Mouse (Mus musculus) hindbrain, embryonic 12.5 days (tissue): ENCODE results near the gene Gm43302. TPM values are rescaled to one million over a fixed set of nuclear protein-coding genes. Genes with fewer than 3 reads are reported as not detected.

Source experiments
- ATAC-seq: fragments of 200-750 bp; cut with Nextera tagmentation; 2 replicates; pipeline ENCODE4 v1.8.0; 2017; ENCODE audit warnings: moderate TSS enrichment; ENCODE audit not compliant: low FRiP score
- H3K27ac ChIP-seq: fragments of 300-500 bp; sonication (generic); 2 replicates; pipeline ENCODE4 v1.5.1; 2016; ENCODE audit warnings: mild to moderate bottlenecking
- H3K27me3 ChIP-seq: fragments of 300-500 bp; sonication (generic); 2 replicates; pipeline ENCODE4 v1.6.1; 2016; ENCODE audit warnings: mild to moderate bottlenecking
- H3K36me3 ChIP-seq: fragments of 300-500 bp; sonication (generic); 2 replicates; pipeline ENCODE4 v1.6.1; 2016; ENCODE audit warnings: mild to moderate bottlenecking
- H3K4me1 ChIP-seq: fragments of 300-500 bp; sonication (generic); 2 replicates; pipeline ENCODE4 v1.6.1; 2016
- H3K4me2 ChIP-seq: fragments of 300-500 bp; sonication (generic); replicated peaks from 2 replicates; pipeline ENCODE4 v1.6.1; 2016; ENCODE audit warnings: mild to moderate bottlenecking
- H3K4me3 ChIP-seq: fragments of 300-500 bp; sonication (generic); 2 replicates; pipeline ENCODE4 v1.5.1; 2016; ENCODE audit warnings: mild to moderate bottlenecking
- H3K9ac ChIP-seq: fragments of 300-500 bp; sonication (generic); 2 replicates; pipeline ENCODE4 v1.6.1; 2016; ENCODE audit warnings: mild to moderate bottlenecking, moderate library complexity
- H3K9me3 ChIP-seq: fragments of 300-500 bp; sonication (generic); replicated peaks from 2 replicates; pipeline ENCODE4 v1.6.1; 2016; ENCODE audit warnings: mild to moderate bottlenecking
- polyA plus RNA-seq: library from polyadenylated mRNA; unstranded; fragments of >200 nt; fragmentation: Nextera tagmentation; extraction: Ambion mirVana; gene quantifications from 2 replicates; pipeline ENCODE4 v1.2.1, GENCODE M21; 2016

Gm43302 gene
- polyA plus RNA-seq, 1 experiment from 2014 or later: 0.08 TPM

GRCm38 (mm10) chr5:105181446-105181845 lies 112.0 kb downstream of the Gm43302 start:
- no peak for ATAC-seq
- no peak overlapping the region for H3K27ac ChIP-seq
- H3K4me2 ChIP-seq: no peak overlapping the region
- no peak overlapping the region for H3K9ac ChIP-seq
- H3K9me3 ChIP-seq: no peaks in the 10 kb centered on the region
- no peak overlapping the region for H3K4me3 ChIP-seq
- H3K36me3 ChIP-seq: no peaks in the 10 kb centered on the region
- H3K4me1 ChIP-seq: no peaks in the 10 kb centered on the region
- no peaks in the 10 kb centered on the region for H3K27me3 ChIP-seq

Other genes with a start within 250 kb of the Gm43302 start
- 1.4 and 1.6 TPM in 2 replicates for gene Gbp9, start 154.2 kb downstream of the Gm43302 start, polyA plus RNA-seq
- gene Gbp8, start 154.2 kb downstream of the Gm43302 start, polyA plus RNA-seq: 0.52 and 0.93 TPM in 2 replicates
- 0.66 and 1.0 TPM in 2 replicates for gene Gbp4, start 154.1 kb downstream of the Gm43302 start, polyA plus RNA-seq
- 0.40 and 0.61 TPM in 2 replicates for gene Gbp10, start 54.2 kb downstream of the Gm43302 start, polyA plus RNA-seq
- gene Gbp6, start within 50 bp of the Gm43302 start, polyA plus RNA-seq: 1.7 and 2.7 TPM in 2 replicates
- 12.1 and 13.3 TPM in 2 replicates for gene Lrrc8b, start 122.1 kb upstream of the Gm43302 start, polyA plus RNA-seq
- 13.4 and 15.8 TPM in 2 replicates for gene Lrrc8c, start 225.7 kb upstream of the Gm43302 start, polyA plus RNA-seq